Mouse (Mus musculus) kidney, postnatal 0 days (tissue): ENCODE results near the gene Gclm. TPM values are rescaled to one million over a fixed set of nuclear protein-coding genes. Genes with fewer than 3 reads are reported as not detected.

Source experiments
- ATAC-seq: fragments of 200-750 bp; cut with Nextera tagmentation; replicated peaks from 2 replicates; pipeline ENCODE4 v1.8.0; 2017; ENCODE audit warnings: low read depth, moderate number of reproducible peaks, moderate TSS enrichment, moderate library complexity; ENCODE audit not compliant: low FRiP score
- DNase-seq: peaks from one replicate; pipeline ENCODE4 v3.0.0-alpha.2; 2016; ENCODE audit warnings: low spot score
- H3K27ac ChIP-seq: fragments of 300-500 bp; sonication (generic); 2 replicates; pipeline ENCODE4 v1.5.1; 2014; ENCODE audit warnings: mild to moderate bottlenecking
- H3K27me3 ChIP-seq: fragments of 300-500 bp; sonication (generic); 2 replicates; pipeline ENCODE4 v1.6.1; 2014; ENCODE audit warnings: low read length, mixed read lengths; ENCODE audit not compliant: insufficient read depth
- H3K36me3 ChIP-seq: fragments of 300-500 bp; sonication (generic); 2 replicates; pipeline ENCODE4 v1.6.1; 2014; ENCODE audit warnings: low read length, mixed read lengths; ENCODE audit not compliant: insufficient read depth
- H3K4me1 ChIP-seq: fragments of 300-500 bp; sonication (generic); replicated peaks from 2 replicates; pipeline ENCODE4 v1.6.1; 2014; ENCODE audit warnings: antibody characterized with exemption, low read length, mixed read lengths; ENCODE audit not compliant: insufficient read depth
- H3K4me2 ChIP-seq: fragments of 300-500 bp; sonication (generic); 2 replicates; pipeline ENCODE4 v1.6.1; 2014; ENCODE audit warnings: mild to moderate bottlenecking, low read length, moderate library complexity, mixed read lengths
- H3K4me3 ChIP-seq: fragments of 300-500 bp; sonication (generic); replicated peaks from 2 replicates; pipeline ENCODE4 v1.5.1; 2014; ENCODE audit warnings: low read depth, low read length
- H3K9ac ChIP-seq: fragments of 300-500 bp; sonication (generic); 2 replicates; pipeline ENCODE4 v1.6.1; 2014; ENCODE audit warnings: low read depth, low read length
- H3K9me3 ChIP-seq: fragments of 300-500 bp; sonication (generic); replicated peaks from 2 replicates; pipeline ENCODE4 v1.6.1; 2016; ENCODE audit warnings: low read length, inconsistent platforms, mixed read lengths
- CTCF ChIP-seq: IDR thresholded peaks from 2 replicates; pipeline ENCODE4 v1.5.1; 2016; ENCODE audit warnings: antibody characterized with exemption, low read depth, mild to moderate bottlenecking, moderate library complexity
- WGBS: fragments of 180-500 bp; shearing (Covaris S2); extraction: QIAGEN DNeasy Blood & Tissue Kit; methylation state at CpG from one replicate; pipeline ENCODE4 v1.1.7; 2014; 5-methylcytosine and 5-hydroxymethylcytosine counted together
- polyA plus RNA-seq: library from polyadenylated mRNA; unstranded; fragments of >200 nt; fragmentation: Nextera tagmentation; extraction: Ambion mirVana; gene quantifications from 2 replicates; pipeline ENCODE4 v1.2.1, GENCODE M21; 2015

Gene Gclm
- 238 and 242 TPM in 2 replicates for polyA plus RNA-seq

GRCm38 (mm10) chr3:122245215-122245877 is at the start of gene Gclm:
TSS of gene Gclm (plus strand) at chr3:122245557.
- Histone ChIP-seq H3K27ac (peak within 1 kb of the TSS; percentile 93), H3K4me2 (peak within 1 kb of the TSS; percentile 83), H3K9me3 (no peaks in the 10 kb centered on the region), H3K4me1 (0 out of 2 replicates have a peak, but pooled peaks cover 2% of the 10 kb centered on the region), H3K27me3 (no peaks in the 10 kb centered on the region), H3K4me3 (peak within 1 kb of the TSS; percentile 89), H3K36me3 (no peaks in the 10 kb centered on the region), H3K9ac (peak within 1 kb of the TSS; percentile 90)
- TF ChIP-seq CTCF: peak; percentile 55
- WGBS: under 1% methylated on average over 61 of the region's 90 CpGs
- peak; percentile 98 for ATAC-seq
- DNase-seq: peak; percentile 96

- Histone ChIP-seq H3K4me3 (no peak overlapping the region), H3K4me1 (no peaks in the 10 kb centered on the region), H3K36me3 (no peaks in the 10 kb centered on the region), H3K27me3 (no peaks in the 10 kb centered on the region), H3K9me3 (no peaks in the 10 kb centered on the region), H3K4me2 (no peak overlapping the region), H3K27ac (no peak overlapping the region), H3K9ac (no peak overlapping the region)
- 69% methylated on average over 4 of the region's 4 CpGs for WGBS
- ATAC-seq (peak; percentile 76), DNase-seq (no peak)
- TF ChIP-seq CTCF: no peak
These were observed 48.6 kb upstream of the Gclm start for GRCm38 (mm10) chr3:122196621-122197298.

GRCm38 (mm10) chr3:122198532-122198931 is 46.8 kb upstream of the Gclm start:
- H3K27me3 ChIP-seq: no peaks in the 10 kb centered on the region
- TF ChIP-seq CTCF: no peak
- H3K4me1 ChIP-seq: no peaks in the 10 kb centered on the region
- no peak overlapping the region for H3K4me2 ChIP-seq
- no peaks in the 10 kb centered on the region for H3K36me3 ChIP-seq
- no peaks in the 10 kb centered on the region for H3K9me3 ChIP-seq
- H3K9ac ChIP-seq: no peak overlapping the region
- DNase-seq (peak; percentile 37), ATAC-seq (no peak)
- H3K4me3 ChIP-seq: no peak overlapping the region
- H3K27ac ChIP-seq: 0 out of 2 replicates have a peak overlapping the region, but pooled peaks have one; percentile 1
- 61% methylated on average over 2 of the region's 2 CpGs for WGBS

GRCm38 (mm10) chr3:122198966-122199381 is 46.4 kb upstream of the Gclm start:
- DNase-seq (peak; percentile 71), ATAC-seq (peak; percentile 72; the same call in 1 of the 2 replicates)
- Histone ChIP-seq H3K4me1 (no peaks in the 10 kb centered on the region), H3K4me3 (no peak overlapping the region), H3K36me3 (no peaks in the 10 kb centered on the region), H3K9ac (no peak overlapping the region), H3K27me3 (no peaks in the 10 kb centered on the region), H3K9me3 (no peaks in the 10 kb centered on the region), H3K27ac (0 out of 2 replicates have a peak overlapping the region, but pooled peaks have one; percentile 1), H3K4me2 (no peak overlapping the region)
- 50% methylated on average over 8 of the region's 8 CpGs for WGBS
- no peak for TF ChIP-seq CTCF

- DNase-seq (no peak), ATAC-seq (no peak)
- WGBS: 81% methylated on average over 4 of the region's 4 CpGs
- H3K27ac ChIP-seq: 0 out of 2 replicates have a peak overlapping the region, but pooled peaks have one; percentile 1
- H3K9ac ChIP-seq: no peak overlapping the region
- no peaks in the 10 kb centered on the region for H3K4me1 ChIP-seq
- no peak overlapping the region for H3K4me3 ChIP-seq
- H3K36me3 ChIP-seq: no peaks in the 10 kb centered on the region
- no peaks in the 10 kb centered on the region for H3K27me3 ChIP-seq
- TF ChIP-seq CTCF: no peak
- no peak overlapping the region for H3K4me2 ChIP-seq
- no peaks in the 10 kb centered on the region for H3K9me3 ChIP-seq
These were observed 45.8 kb upstream of the Gclm start for GRCm38 (mm10) chr3:122199600-122199999.

- Histone ChIP-seq H3K4me1 (no peaks in the 10 kb centered on the region), H3K36me3 (no peaks in the 10 kb centered on the region), H3K4me2 (no peak overlapping the region), H3K9ac (no peak overlapping the region), H3K27ac (0 out of 2 replicates have a peak overlapping the region, but pooled peaks have one; percentile 1), H3K4me3 (no peak overlapping the region), H3K27me3 (no peaks in the 10 kb centered on the region), H3K9me3 (no peaks in the 10 kb centered on the region)
- no peak for DNase-seq
- no peak for TF ChIP-seq CTCF
- WGBS: 87% methylated on average over 5 of the region's 5 CpGs
- ATAC-seq: no peak
These were observed 45.3 kb upstream of the Gclm start for GRCm38 (mm10) chr3:122200017-122200416.
